Mouse (Mus musculus) right cerebral cortex, postnatal 10 days (tissue): Measurements from ENCODE around the gene Pcgf5.
A peak's percentile ranks its signal among the peaks of the same experiment; 100 is the strongest.
"Not testable (repeated sequence)": the region's sequence is repeated elsewhere in the genome, so short reads cannot be mapped to it uniquely, and the experiment has no call there.

Experiments
- DNase-seq, 2 experiments: peaks; one replicate each; pipeline ENCODE4 v3.0.0; 2021; ENCODE audit warnings: low spot score in 2 of 2

Pcgf5 gene

DNA sequence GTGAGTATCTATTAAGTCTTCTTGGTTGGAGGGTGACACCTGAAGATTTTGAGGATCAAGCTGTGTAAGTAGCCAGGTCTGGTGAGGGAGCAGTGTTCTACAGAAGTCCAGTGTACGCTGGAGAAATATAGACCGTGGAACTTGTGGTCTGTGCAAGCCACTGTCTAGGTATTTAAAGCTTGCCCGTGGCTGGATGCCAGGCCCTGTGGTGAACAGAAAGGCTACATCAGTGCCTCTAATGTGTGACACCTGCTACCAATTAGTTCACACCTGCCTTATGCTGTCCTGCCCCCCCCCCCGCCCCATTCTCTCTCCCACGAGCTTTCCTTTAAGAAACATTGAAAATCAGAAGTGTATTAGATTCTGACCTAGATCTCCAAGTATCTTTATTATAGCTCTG lies 40.4 kb downstream of the Pcgf5 start:
- no peak for DNase-seq

DNA sequence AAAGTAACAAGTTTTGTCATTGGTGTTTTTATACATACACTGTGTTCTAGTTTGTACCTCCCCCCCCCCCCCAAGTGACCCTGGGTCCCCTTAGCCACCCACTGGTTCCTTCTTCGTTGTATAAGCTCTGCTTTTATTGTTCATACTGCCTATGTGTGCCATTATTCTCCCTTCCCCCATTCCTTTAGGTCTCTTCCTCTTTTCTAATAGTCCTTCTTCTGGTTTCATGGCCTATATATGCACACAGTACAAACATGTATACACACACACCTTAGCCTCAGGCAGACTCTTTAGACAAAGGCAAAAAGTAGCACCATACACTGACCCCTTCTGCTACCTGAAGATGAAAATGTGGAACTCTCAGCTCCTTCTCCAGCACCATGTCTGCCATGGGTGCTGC lies 42.6 kb downstream of the Pcgf5 start:
- no peak for DNase-seq

DNA sequence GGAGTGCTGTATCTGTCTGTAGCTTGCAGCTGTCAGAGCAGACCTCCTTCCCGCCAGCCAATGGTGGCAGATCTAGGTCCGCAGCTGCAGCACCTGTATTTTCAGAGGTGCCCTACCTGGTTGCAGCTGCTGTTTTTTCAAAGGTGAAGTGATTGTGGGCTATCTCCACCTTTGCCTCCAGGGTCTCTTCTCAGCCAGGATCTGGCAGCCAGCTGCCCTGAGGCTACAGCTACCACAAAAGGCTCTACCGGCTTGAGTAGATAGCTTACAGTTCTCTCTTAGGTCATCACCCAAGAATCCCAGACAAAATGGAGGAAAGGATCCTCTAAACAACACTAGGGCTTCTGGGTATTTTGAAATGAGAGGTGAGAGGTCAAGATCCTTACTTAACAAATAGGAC lies 50.4 kb downstream of the Pcgf5 start:
- DNase-seq: no peak

DNA sequence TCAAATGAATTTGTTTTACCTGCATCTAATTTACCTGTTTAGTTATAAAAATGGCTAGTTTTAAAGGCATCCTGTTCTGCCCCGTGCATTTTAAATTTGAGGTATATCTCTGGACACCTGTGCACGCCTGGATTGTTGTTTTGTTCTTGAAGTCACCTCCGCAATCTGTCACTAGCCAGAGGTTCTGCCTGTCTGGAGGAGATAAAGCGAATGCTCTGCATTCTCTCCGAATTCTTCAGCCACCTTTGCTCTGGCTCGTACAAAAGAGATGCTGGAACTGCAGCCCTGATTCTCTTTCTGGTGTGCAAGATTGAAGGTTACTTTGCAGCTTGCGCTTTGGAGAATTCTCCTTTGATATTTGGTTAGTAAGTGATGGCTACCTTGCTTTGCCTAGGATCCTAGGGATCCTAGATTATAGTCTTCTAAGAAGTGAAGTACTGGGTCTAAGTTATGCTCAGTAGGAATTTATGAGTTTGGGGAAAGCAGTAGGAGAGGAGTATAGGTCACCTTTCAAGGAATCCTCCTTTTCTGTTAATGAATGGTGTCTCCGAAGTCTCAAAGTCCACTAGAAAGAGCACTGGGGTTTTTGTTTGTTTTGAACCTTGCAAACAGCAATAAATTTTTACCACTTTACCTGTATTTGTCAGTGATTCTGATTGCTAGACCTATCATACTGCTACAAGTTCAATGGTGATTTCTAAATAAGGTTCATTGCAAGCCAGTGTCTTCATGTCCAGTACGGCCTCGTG lies 60.4 kb downstream of the Pcgf5 start:
- DNase-seq: no peak

DNA sequence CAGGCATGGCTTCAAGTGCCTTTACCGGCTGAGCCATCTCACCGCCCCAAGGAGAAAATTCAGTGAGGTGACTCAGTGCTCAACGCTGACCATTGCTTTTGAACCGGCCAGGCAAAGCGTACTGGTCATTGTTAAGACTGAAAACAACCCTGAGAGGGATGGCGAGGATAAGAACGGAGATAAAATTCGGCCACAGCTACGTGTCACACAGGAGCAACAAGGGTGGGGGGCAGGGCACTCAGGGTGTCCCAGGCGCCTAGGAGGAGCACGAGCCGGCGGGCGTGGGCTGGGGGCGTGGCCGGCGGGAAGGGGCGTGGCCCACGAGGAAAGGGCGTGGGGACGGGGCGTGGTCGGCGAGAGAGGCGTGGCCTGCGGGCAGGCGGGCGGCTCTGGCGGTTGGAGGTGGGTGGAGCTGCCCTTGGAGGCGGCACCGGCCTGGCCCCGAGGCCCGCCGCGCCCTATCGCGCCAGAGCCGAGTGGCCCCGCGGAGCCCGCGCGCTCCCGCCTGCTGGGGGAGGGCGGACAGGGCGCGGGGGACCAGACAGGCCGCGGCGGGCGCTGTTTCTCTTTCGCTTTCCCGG lies 61.3 kb downstream of the Pcgf5 start:
- DNase-seq: peak; percentile 89 to 92

DNA sequence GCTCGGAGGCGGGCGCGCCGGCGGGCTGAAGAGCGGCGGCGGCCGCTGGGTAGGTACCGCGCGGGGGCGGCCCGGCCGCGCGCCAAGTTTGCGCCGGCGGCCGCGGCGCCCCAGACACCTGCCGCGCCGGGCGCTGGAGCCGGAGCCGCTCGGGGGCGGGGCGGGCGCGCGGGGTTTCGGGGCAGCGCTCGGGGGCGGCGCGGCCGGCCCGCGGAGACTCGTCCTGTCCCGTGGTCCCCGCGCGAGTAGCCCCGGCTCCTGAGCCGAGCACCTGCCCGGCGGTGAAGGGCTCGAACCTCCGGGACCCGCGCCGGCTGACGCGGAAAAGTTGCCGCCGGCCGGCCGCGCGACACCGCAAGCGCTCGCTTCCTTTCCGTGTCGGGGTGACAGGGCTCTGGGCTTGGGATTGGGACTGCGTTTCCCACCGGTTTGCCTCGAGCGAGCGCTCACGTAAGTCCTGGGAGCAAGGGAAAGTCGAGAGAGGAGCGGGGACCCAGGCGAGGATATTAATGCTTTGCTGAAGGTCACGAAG lies 61.8 kb downstream of the Pcgf5 start:
- peak; percentile 26 to 39 for DNase-seq

DNA sequence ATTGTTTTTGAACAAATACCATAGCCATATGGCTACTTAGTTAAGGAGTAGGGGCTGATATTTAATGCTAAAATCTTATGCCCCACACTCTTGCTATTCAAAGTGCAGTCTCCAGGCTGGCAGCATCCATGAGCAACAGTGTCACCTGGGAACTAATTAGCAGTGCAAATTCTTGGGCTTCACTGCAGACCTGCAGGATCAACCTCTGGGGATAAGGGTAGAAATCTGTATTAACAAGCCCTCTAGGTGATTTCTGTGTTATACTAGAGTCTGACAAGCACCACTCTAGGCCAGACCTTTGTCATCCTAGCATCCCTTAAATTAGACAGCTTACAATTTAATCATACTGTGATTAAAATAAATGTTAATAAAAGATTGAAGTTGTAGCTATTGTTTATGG lies 71.8 kb downstream of the Pcgf5 start:
- no peak for DNase-seq

DNA sequence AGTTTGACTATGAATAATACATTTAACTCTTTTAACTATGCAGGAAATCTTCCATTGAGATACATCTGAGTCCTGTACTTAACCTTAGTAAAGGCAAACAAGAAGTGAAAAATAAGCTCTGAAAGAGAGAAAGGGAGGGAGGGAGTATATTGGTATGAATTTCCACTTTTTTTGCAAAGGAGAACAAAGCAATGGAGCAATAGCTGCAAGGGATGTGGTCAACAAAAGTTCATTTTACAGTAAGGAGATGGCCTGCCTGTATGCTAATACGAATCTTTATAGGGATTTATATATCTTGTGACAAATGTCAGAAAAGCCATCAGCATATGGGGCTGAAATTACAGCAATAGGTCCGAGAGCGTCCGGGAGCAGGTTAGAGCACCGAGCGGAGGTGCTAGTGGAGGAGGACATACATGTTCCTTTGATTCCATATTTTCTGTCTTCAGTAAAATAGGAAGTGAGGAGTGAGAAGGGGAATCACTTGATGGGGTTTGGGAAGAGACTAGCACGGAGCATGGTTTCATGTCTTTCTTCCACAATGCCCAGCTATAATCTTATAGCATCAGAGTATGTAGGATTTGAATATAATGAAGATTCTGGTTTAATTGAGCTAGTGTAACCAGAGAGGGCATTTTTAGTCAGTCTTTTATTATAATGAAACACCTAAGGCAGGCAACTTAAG lies 79.2 kb downstream of the Pcgf5 start:
- no peak for DNase-seq

DNA sequence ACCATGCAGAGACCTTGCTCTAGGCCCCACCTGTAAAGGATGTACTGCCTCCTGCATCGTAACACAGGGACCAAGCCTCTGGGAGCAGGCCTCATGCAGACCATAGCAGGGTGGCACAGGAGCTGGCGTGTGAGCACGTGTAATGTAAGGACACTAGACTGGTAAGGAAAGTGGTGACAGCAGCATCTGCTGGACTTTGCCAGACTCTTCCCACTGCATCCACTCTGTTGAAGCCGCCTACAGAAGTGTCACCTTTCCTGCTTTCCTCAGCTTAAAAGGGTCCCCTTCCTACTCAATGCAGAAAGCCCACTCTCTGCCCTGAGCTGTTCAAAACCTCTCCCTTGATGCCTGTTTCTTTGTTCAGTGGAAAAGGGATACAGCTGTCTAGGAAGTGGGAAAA lies 80.0 kb downstream of the Pcgf5 start:
- no peak for DNase-seq

DNA sequence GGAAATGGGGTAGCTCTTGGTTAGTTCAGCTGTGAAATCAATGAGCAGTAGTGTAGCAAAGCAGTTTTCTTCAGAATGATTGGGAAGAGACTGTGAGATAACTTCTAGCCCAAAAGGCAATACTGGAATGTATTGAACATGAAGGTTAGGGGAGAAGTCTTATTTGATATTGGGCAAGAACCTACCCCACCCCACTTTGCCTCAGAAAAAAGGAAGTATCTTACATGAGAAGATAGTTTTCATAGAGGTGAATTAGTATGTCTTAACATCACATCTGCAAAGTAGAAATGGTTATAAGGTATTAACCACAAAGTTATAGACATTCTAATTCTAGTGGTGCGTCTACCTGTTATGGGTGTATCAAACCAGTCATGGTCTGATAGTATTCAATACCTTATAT lies 81.2 kb downstream of the Pcgf5 start:
- no peak for DNase-seq

DNA sequence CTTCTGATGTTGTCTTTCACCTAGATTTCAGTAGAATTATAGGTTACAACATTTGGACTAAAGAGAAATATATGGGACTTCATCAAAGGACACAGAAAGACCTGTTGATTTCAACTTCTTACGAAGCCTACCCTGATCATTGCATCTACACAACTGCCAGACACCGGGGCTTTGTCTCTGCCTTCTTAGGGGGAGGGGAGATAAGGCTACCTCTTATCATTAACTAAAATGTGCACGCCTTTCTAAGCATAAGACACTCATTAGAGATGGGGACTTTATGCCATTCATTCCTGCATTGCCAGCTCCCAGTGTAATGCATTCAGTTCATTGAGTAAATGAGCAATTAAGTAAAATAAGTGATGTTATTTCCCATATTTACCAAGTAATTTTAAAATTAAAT lies 85.1 kb downstream of the Pcgf5 start:
- no peak for DNase-seq

DNA sequence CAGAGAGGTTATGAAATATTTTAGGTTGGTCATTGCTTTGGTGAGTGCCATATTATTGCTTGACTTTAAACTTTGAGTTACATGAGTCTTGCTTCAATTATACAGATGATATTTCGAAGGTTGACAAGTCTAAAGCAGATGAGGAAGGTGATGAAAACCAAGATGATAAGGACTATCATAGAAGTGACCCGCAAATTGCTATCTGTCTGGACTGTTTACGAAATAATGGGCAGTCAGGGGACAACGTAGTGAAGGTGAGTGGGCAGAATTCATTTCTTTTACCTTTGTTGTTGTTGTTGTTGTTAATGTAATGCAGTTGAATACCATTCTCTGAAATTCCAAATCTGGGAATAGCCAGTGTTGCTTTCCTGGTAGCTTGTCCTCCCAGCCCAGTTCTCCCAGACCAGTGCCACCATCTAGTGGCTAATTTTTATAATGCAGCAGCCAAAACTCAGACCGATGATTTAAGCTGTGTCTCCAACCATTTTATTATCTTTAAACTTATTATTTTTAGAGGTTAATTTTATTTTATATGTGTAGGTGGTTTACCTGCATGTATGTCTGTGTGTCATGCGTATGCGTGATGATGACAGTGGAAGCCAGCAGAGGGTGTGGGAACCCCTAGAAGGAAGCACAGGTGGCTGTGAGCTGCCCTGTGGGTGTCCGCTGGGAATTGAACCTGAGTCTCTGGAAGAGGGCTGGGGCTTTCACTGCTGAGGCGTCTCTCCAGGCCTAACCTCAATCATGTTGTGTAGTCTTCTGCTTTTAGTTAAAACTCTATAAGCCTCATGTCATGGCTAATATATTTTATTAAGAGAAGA lies 92.0 kb downstream of the Pcgf5 start:
- DNase-seq: peak; percentile 42 to 74

DNA sequence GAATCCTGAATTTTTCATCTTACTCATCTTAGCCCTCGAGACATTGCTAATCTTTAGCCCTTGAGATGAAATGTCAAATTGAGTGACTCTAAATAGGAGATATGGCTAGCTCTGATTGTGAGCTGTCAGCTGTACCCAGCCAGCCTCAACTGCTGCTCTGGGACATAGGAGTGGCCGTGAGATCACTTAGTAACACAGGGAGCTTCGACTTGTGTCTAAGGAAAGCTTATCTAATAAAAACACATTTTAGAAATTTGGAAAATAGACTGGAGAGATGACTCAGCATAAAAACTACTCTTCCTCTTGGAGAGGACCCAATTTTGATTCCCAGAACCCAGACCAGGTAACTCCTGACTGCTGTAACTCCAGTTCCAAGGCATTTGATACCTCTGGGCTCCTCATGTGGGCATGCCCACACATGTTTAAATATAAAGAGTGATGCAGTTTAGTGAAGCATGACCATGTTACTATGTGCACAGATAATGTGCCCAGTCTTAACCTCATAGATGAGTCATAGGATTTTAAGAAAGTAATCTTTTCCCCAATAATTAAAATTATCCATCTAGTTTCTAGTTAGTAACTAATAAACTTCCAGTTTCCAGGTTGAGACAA lies 103.0 kb downstream of the Pcgf5 start:
- DNase-seq: no peak

DNA sequence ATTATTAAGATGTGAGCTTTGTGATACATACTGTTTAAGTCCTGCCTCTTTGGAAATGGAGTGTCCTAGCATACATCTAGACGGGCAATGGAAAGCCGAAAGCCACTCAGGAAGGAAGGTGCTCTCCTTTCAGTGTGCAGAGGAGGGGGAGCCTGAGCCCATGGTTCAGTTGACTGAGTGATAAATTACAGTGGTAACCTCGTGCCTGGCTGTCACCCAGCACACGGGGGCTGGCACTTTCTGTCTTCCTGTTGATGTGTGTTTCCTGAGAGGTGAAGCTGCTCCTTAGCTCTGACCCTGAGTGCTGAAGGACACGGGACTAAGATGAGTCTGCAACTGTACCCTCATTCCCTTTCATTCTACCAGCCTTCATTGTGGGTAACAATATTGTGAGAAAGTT lies 103.6 kb downstream of the Pcgf5 start:
- no peak for DNase-seq

DNA sequence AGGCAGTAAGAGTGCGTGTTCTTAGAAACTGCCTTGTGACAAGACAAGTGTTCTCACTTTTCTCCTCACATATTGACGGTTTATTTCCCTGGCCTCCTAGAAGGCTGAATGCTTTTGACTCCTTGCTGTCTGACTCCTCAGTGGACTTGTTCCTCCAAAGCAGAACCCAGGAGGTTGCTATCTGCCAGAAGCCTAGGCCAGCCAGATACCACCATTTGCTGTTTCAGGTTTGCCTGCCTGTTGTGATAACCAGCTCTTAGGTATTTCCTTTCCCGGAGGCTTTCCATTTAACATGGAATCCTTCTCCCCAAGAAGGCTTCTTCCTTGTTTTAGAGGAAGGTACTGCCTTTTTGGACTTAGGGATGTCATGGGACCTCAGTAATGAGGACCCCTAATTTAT lies 104.1 kb downstream of the Pcgf5 start:
- not testable (repeated sequence) for DNase-seq

DNA sequence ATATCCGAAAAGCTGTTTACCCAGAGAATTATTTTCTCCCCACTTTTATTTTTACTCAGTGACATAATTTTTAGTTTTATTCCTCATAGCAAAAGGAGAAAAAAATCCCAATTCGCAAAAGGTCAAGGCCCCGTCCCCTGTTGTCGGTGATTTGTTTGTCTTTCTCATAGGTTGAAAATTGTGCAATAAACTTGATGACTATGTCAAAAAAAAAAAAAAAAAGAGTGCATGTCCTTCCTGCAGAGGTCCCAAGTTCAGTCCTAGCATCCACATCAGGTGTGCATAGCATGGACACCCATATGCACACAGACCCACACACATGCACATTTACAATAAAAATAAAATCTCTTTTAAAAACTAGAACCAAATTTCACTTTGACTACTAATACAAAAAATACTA lies 105.3 kb downstream of the Pcgf5 start:
- no peak for DNase-seq

DNA sequence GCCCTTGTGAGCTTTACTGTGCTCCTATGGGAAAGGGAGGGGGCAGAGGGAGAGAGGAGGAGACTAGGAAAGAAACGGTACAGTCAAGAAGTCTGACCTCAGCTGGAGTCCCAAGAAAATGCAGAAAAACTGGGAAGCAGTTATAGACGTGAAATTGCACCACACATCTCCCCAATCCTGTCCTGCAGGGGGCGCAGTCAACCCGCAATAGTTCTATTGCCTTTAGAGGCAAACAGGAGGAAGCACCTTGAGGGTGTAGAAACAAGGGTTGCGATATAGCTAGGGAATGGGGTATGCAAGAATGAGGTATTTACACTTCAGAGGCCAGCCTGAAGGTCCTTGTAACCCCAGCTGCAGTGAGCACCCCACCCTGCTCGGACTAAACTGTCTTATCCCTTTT lies 122.0 kb downstream of the Pcgf5 start:
- peak; percentile 55 to 77 for DNase-seq

DNA sequence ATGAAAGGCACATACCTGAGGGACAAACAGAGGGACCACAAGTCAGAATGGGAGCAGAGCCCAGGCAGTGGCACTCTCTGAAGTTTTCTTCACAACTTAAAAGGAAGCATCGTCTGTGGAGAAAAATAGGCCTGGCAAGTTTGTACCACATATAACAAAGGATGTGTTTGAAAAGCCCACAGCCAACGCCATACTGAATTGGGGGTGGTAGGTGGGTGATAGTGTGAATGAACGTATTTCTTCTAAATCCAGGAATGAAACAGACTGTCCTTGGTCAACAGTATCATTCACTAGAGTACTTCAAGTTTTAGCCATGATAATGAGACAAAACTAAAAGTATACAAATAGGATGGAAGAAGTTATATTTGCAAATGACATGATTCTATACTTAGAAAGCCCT lies 123.2 kb downstream of the Pcgf5 start:
- no peak for DNase-seq

DNA sequence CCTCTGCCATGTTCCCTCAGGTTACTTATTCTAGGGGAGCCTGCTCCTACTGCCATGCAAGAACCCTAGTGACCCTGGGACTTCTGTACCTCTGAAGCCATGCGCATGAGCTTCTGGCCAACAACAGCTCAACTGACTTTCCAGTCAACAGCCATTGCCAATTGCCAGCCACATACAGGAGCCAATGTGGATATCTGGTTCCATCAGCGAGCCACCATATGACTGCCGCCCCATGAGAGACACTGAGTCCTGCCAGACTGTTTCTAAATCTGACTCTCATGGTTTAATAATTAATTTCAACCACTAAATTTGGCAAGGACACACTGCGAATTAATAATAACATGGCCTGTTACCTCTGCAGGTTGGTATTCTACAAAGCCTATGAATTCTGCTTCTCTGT lies 128.5 kb downstream of the Pcgf5 start:
- DNase-seq: no peak

DNA sequence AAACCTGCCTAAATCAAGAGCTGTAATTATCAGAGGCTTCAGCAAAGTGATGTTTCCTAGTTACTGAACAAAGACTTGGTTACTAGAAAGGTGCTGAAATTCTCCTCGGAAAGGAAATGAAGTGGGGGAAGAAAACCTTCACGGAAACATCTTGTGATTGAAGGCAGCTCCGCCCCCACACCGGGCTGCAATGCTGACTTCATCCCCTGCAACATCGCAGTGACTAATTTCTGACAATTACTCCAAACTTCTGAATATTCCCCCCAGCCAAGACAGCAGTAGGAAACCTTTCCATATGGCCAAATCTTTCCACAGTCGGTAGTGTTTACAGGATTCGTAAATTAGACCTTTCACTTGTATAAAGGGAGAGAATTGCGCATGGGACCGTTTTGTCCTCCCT lies 129.0 kb downstream of the Pcgf5 start:
- DNase-seq: peak; percentile 39 to 45

DNA sequence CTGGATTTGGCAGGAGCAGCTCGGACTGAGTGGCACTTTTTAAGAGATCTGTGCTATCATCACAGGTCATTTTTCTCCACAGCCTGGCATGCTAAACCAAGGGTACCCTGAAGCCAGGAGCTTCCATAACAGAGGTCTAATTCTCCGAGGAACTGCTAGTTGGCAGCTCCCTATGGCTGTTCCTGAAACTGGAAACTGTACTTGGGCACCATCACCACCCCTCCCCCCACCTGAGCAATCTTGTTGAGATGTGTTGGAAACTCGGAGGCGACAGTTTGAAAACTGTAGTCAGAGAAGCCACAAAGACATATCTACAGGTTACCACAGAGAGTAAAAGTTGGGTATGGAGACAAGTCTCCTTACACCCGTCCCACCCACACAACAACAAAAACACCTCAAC lies 129.6 kb downstream of the Pcgf5 start:
- DNase-seq: no peak

DNA sequence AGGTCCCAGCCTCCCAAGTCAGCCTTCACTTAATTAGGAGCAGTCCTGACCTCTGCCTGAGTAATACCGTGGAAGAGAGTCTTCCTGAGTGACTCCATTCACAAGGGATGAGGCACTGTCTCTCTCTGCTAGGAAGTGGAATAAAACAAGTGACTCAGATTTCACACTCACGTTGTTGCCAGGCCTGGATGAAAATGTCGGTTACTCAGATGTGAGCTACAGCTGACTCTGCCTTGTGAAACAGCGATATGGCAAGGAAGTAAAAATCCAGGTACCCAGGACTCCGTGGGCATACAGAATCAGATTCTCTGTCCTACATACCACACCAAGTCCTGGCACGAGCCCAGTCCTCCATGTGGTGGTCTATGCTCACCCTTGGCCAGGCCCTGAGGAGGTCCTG lies 142.8 kb downstream of the Pcgf5 start:
- peak in 1 of 2 experiments; percentile 35 for DNase-seq
